ENCODE assay signal across 9 mouse cellular contexts in the genomic region with DNA sequence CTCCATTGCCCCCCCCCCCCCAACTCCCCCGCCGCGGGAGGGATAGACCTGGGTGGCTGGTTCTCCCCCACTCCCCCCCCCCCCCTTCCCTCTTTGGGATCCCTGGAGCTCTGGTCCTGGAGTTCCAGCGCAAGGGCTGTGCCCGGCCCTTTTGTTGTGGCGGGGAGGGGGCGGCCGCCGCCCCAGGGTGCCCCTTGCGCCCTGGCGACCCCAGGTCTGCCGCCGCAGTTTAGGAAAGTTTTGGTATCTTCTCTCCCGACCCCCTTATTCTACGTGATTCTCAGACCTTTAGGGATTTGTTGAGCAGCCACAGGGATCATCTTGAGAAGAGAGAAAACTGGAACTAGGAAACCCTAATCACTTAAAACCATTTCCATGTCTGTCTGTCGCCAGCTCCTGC. TPM values are rescaled to one million over a fixed set of nuclear protein-coding genes. Genes with fewer than 3 reads are reported as not detected.
DNase-seq lines count a peak whose midpoint lies in the region; ATAC-seq and TF ChIP-seq lines count a peak whose summit lies in the region.
"Had no signal": no experiment of that assay in that cellular context is flagged by ENCODE, and none has a peak within 500 bp of the region (broad histone marks: within the 10 kb centered on the region; RNA-seq: fewer than 3 reads in every experiment).

No protein-coding gene starts in this region.

- peaks cover 9% of the 10 kb centered on the region for H3K36me3 ChIP-seq in heart, adult 2 months (ENCODE audit: control insufficient read depth, insufficient read depth, low read length)
- H3K36me3 ChIP-seq in C2C12 (ENCODE audit: control insufficient read depth, insufficient read depth), result no peaks in the 10 kb centered on the region
- no peaks in the 10 kb centered on the region for H3K36me3 ChIP-seq in embryonic facial prominence, embryonic 15.5 days
- no peaks in the 10 kb centered on the region for H3K36me3 ChIP-seq in limb, embryonic 13.5 days

- H3K9me3 ChIP-seq in embryonic facial prominence, embryonic 15.5 days (replicated peaks), result no peaks in the 10 kb centered on the region
- no peaks in the 10 kb centered on the region for H3K9me3 ChIP-seq in limb, embryonic 13.5 days

- H3K79me3 ChIP-seq in C2C12 (ENCODE audit: low read depth), result peaks cover 41% of the 10 kb centered on the region

- H3ac ChIP-seq in C2C12 (ENCODE audit: control insufficient read depth, insufficient read length, low read depth), result peak overlapping the region; percentile 79

- no peak for TF ChIP-seq CTCF in heart, adult 2 months (IDR thresholded peaks at IDR 0.05)
- no peak for TF ChIP-seq CTCF in C2C12 (IDR thresholded peaks at IDR 0.05; ENCODE audit: control insufficient read depth, insufficient read depth, insufficient read length)

- peak overlapping the region; percentile 62 for H3K4me2 ChIP-seq in embryonic facial prominence, embryonic 15.5 days (replicated peaks)
- H3K4me2 ChIP-seq in limb, embryonic 13.5 days (replicated peaks), result peak overlapping the region; percentile 71

- under 1% methylated on average over 15 of the region's 16 CpGs for WGBS in heart, adult 2 months
- under 1% methylated on average over 13 of the region's 16 CpGs for WGBS in embryonic facial prominence, embryonic 15.5 days
- WGBS in limb, embryonic 13.5 days, result under 1% methylated on average over 13 of the region's 16 CpGs

- peak; percentile 16 to 34 for DNase-seq in heart, adult 2 months
- no peak for DNase-seq in heart, postnatal 4 days
- no peak for DNase-seq in left cerebral cortex, adult 18-20 months (ENCODE audit: low spot score in 2 of 2)
- no peak for DNase-seq in left cerebral cortex, adult 11 months (ENCODE audit: low spot score)
- no peak for DNase-seq in MN1 (ENCODE audit: low spot score)

- TF ChIP-seq POLR2A in heart, adult 2 months (IDR thresholded peaks at IDR 0.05; ENCODE audit: insufficient read depth, low read depth, low read length), result no peak

- intact Hi-C loops in heart, adult 2 months (cut with DNase I), result loop anchor here (1.0 to 10.0 kb wide), 6 partner anchors 54 to 296 kb away; partner anchors contain the start of genes Nmt2 and Rpp38

- peaks cover 2% of the 10 kb centered on the region; the same call in 1 of the 2 replicates for H3K79me2 ChIP-seq in heart, adult 2 months (replicated peaks; ENCODE audit: control insufficient read depth, insufficient read depth, low read length)
- H3K79me2 ChIP-seq in C2C12 (ENCODE audit: control insufficient read depth, insufficient read depth), result peaks cover 58% of the 10 kb centered on the region

- H3K4me3 ChIP-seq in heart, adult 2 months, result peak overlapping the region; percentile 84
- peak overlapping the region; percentile 72 for H3K4me3 ChIP-seq in C2C12 (ENCODE audit: insufficient read depth, poor library complexity, severe bottlenecking)
- peak overlapping the region; percentile 93 for H3K4me3 ChIP-seq in embryonic facial prominence, embryonic 15.5 days (replicated peaks)
- peak overlapping the region; percentile 88 for H3K4me3 ChIP-seq in limb, embryonic 13.5 days

- ATAC-seq in embryonic facial prominence, embryonic 15.5 days (ENCODE audit: insufficient number of reproducible peaks, low FRiP score, low TSS enrichment, low read depth), result no peak
- ATAC-seq in limb, embryonic 13.5 days (ENCODE audit: low FRiP score, low read depth), result peak; percentile 17; the same call in 1 of the 2 replicates

- H3K27me3 ChIP-seq in heart, adult 2 months (ENCODE audit: control insufficient read depth, insufficient read depth, low read length), result no peaks in the 10 kb centered on the region
- H3K27me3 ChIP-seq in C2C12 (ENCODE audit: control insufficient read depth, insufficient read depth, insufficient read length), result no peaks in the 10 kb centered on the region
- no peaks in the 10 kb centered on the region for H3K27me3 ChIP-seq in embryonic facial prominence, embryonic 15.5 days
- H3K27me3 ChIP-seq in limb, embryonic 13.5 days, result no peaks in the 10 kb centered on the region

- H3K9ac ChIP-seq in heart, adult 2 months (ENCODE audit: low read depth, low read length), result peak overlapping the region; percentile 94
- H3K9ac ChIP-seq in embryonic facial prominence, embryonic 15.5 days, result peak overlapping the region; percentile 84
- H3K9ac ChIP-seq in limb, embryonic 13.5 days, result peak overlapping the region; percentile 96

- H3K4me1 ChIP-seq in heart, adult 2 months (ENCODE audit: control insufficient read depth, insufficient read depth, low read length), result peaks cover 11% of the 10 kb centered on the region
- H3K4me1 ChIP-seq in embryonic facial prominence, embryonic 15.5 days, result peaks cover 24% of the 10 kb centered on the region
- peaks cover 22% of the 10 kb centered on the region for H3K4me1 ChIP-seq in limb, embryonic 13.5 days

- H3K27ac ChIP-seq in heart, adult 2 months, result peak overlapping the region; percentile 94
- peak overlapping the region; percentile 87; the same call in 1 of the 2 replicates for H3K27ac ChIP-seq in embryonic facial prominence, embryonic 15.5 days (replicated peaks)
- no peak overlapping the region for H3K27ac ChIP-seq in limb, embryonic 13.5 days
- H3K27ac ChIP-seq: macrophage had no signal

- TF ChIP-seq EP300 in heart, adult 2 months (IDR thresholded peaks at IDR 0.05; ENCODE audit: insufficient read depth, low read depth, low read length), result no peak

TF ChIP-seq in C2C12, 6 proteins besides CTCF, POLR2A, EP300 and RAD21:
- TF ChIP-seq CEBPB (IDR thresholded peaks at IDR 0.05; ENCODE audit: low read depth), result no peak
- TF ChIP-seq MYOG (IDR thresholded peaks at IDR 0.05; ENCODE audit: control insufficient read depth, extremely low read depth, insufficient read length), result no peak
- no peak for TF ChIP-seq FOSL1 (IDR thresholded peaks at IDR 0.05; ENCODE audit: insufficient read depth, low read length, poor library complexity, severe bottlenecking)
- no peak for TF ChIP-seq USF1 (IDR thresholded peaks at IDR 0.05; ENCODE audit: low read depth)
- TF ChIP-seq MYOD1 (IDR thresholded peaks at IDR 0.05; ENCODE audit: control insufficient read depth, insufficient read length, low read depth), result no peak
- no peak for TF ChIP-seq MAX (IDR thresholded peaks at IDR 0.05)

RNA-seq across cellular contexts. Expression of gene Fam171a1, which starts 4.9 kb away (rescaled TPM):
- 10 to 100 TPM; 14.1 to 14.3 TPM for total RNA-seq in heart, adult 2 months (2021)
- polyA plus RNA-seq in heart, adult 2 months (2012; rRNA removed), result 10.8 and 19.2 TPM in 2 replicates
- total RNA-seq in heart, postnatal 4 days (2021), result 10 to 100 TPM; 36.0 to 36.5 TPM
- 33.3 TPM for polyA plus RNA-seq in C2C12 (2012; fragmentation: generic; extraction: Trizol)
- polyA plus RNA-seq in embryonic facial prominence, embryonic 15.5 days (2015; fragmentation: Nextera tagmentation; extraction: Ambion mirVana), result 28.0 and 28.9 TPM in 2 replicates
- polyA plus RNA-seq in limb, embryonic 13.5 days (2015; fragmentation: Nextera tagmentation; extraction: Ambion mirVana), result 33.7 and 35.6 TPM in 2 replicates
- total RNA-seq in left cerebral cortex, adult 18-20 months (2021), result 10 to 100 TPM; 70.5 to 76.8 TPM

Comparison
In these comparisons a context has a peak if more than half of its experiments do, and no peak if none do; other contexts are left out.
1. DNase-seq: peak in heart, adult 2 months (2 of 2); none in heart, postnatal 4 days (single experiment), left cerebral cortex, adult 18-20 months (0 of 2), left cerebral cortex, adult 11 months (single experiment) and MN1 (single experiment).
2. Peak in every context shown above with its lines, with median percentiles within 50 percentile points of each other: H3K4me3 ChIP-seq and H3K9ac ChIP-seq.